Mouse (Mus musculus) stomach, embryonic 15.5 days (tissue): Measurements from ENCODE around the gene Pithd1. TPM values are rescaled to one million over a fixed set of nuclear protein-coding genes. Genes with fewer than 3 reads are reported as not detected.
A peak's percentile ranks its signal among the peaks of the same experiment; 100 is the strongest.

Experiments used
- ATAC-seq: fragments of 200-750 bp; cut with Nextera tagmentation; 2 replicates; pipeline ENCODE4 v1.8.0; 2017; ENCODE audit warnings: low read depth, moderate number of reproducible peaks, moderate TSS enrichment; ENCODE audit not compliant: insufficient read depth, low FRiP score
- H3K27ac ChIP-seq: fragments of 300-500 bp; sonication (generic); 2 replicates; pipeline ENCODE4 v1.5.1; 2015; ENCODE audit warnings: mild to moderate bottlenecking, inconsistent platforms
- H3K27me3 ChIP-seq: fragments of 300-500 bp; sonication (generic); replicated peaks from 2 replicates; pipeline ENCODE4 v1.6.1; 2015; ENCODE audit warnings: inconsistent platforms
- H3K36me3 ChIP-seq: fragments of 300-500 bp; sonication (generic); 2 replicates; pipeline ENCODE4 v1.6.1; 2015; ENCODE audit warnings: inconsistent platforms
- H3K4me1 ChIP-seq: fragments of 300-500 bp; sonication (generic); 2 replicates; pipeline ENCODE4 v1.6.1; 2015; ENCODE audit warnings: inconsistent platforms
- H3K4me2 ChIP-seq: fragments of 300-500 bp; sonication (generic); 2 replicates; pipeline ENCODE4 v1.6.1; 2015; ENCODE audit warnings: mild to moderate bottlenecking, inconsistent platforms
- H3K4me3 ChIP-seq: fragments of 300-500 bp; sonication (generic); replicated peaks from 2 replicates; pipeline ENCODE4 v1.5.1; 2015; ENCODE audit warnings: inconsistent platforms
- H3K9ac ChIP-seq: fragments of 300-500 bp; sonication (generic); 2 replicates; pipeline ENCODE4 v1.6.1; 2015; ENCODE audit warnings: inconsistent platforms
- H3K9me3 ChIP-seq: fragments of 300-500 bp; sonication (generic); 2 replicates; pipeline ENCODE4 v1.6.1; 2016; ENCODE audit warnings: inconsistent platforms
- WGBS: fragments of 180-500 bp; shearing (Covaris S2); methylation state at CpG from one replicate; pipeline ENCODE4 v1.1.7; 2015; 5-methylcytosine and 5-hydroxymethylcytosine counted together
- polyA plus RNA-seq: library from polyadenylated mRNA; unstranded; fragments of >200 nt; fragmentation: Nextera tagmentation; extraction: Ambion mirVana; gene quantifications from 2 replicates; pipeline ENCODE4 v1.2.1, GENCODE M21; 2015

The Pithd1 gene
- 50.3 and 55.1 TPM in 2 replicates for polyA plus RNA-seq

GRCm38 (mm10) chr4:135986943-135987710, at the start of gene Pithd1:
Gene Pithd1, minus strand, starts transcription at chr4:135987264.
- Histone ChIP-seq H3K27ac (peak within 1 kb of the TSS; percentile 91), H3K4me1 (peaks cover 8% of the 10 kb centered on the region; the same call in 1 of the 2 replicates), H3K27me3 (no peaks in the 10 kb centered on the region), H3K9me3 (no peaks in the 10 kb centered on the region), H3K9ac (peak within 1 kb of the TSS; percentile 96), H3K36me3 (peaks cover 13% of the 10 kb centered on the region), H3K4me3 (peak within 1 kb of the TSS; percentile 86), H3K4me2 (peak within 1 kb of the TSS; percentile 90)
- peak; percentile 90 for ATAC-seq
- WGBS = under 1% methylated on average over 71 of the region's 81 CpGs

GRCm38 (mm10) chr4:136035078-136035477, 48.0 kb upstream of the Pithd1 start:
- WGBS = 69% methylated on average over 4 of the region's 4 CpGs
- Histone ChIP-seq H3K4me2 (no peak overlapping the region), H3K36me3 (no peaks in the 10 kb centered on the region), H3K27me3 (no peaks in the 10 kb centered on the region), H3K4me3 (no peak overlapping the region), H3K9me3 (no peaks in the 10 kb centered on the region), H3K4me1 (0 out of 2 replicates have a peak, but pooled peaks cover 5% of the 10 kb centered on the region), H3K27ac (no peak overlapping the region), H3K9ac (no peak overlapping the region)
- ATAC-seq = no peak

- Histone ChIP-seq H3K9me3 (no peaks in the 10 kb centered on the region), H3K27ac (no peak overlapping the region), H3K36me3 (no peaks in the 10 kb centered on the region), H3K4me2 (no peak overlapping the region), H3K4me1 (0 out of 2 replicates have a peak, but pooled peaks cover 5% of the 10 kb centered on the region), H3K9ac (no peak overlapping the region), H3K4me3 (no peak overlapping the region), H3K27me3 (no peaks in the 10 kb centered on the region)
- ATAC-seq = no peak
- WGBS = 81% methylated on average over 1 of the region's 1 CpGs
Observed at GRCm38 (mm10) chr4:136033231-136033630, 46.2 kb upstream of the Pithd1 start.

- H3K27ac ChIP-seq = peak overlapping the region; percentile 57
- H3K27me3 ChIP-seq = no peaks in the 10 kb centered on the region
- 0 out of 2 replicates have a peak, but pooled peaks cover 5% of the 10 kb centered on the region for H3K4me1 ChIP-seq
- H3K4me3 ChIP-seq = no peak overlapping the region
- H3K9me3 ChIP-seq = no peaks in the 10 kb centered on the region
- 11% methylated on average over 8 of the region's 8 CpGs for WGBS
- ATAC-seq = peak; percentile 83
- H3K36me3 ChIP-seq = no peaks in the 10 kb centered on the region
- peak overlapping the region; percentile 11; the same call in 1 of the 2 replicates for H3K4me2 ChIP-seq
- H3K9ac ChIP-seq = no peak overlapping the region
Observed at GRCm38 (mm10) chr4:136030968-136031909, 44.2 kb upstream of the Pithd1 start.

GRCm38 (mm10) chr4:136028689-136029088, 41.6 kb upstream of the Pithd1 start:
- no peak overlapping the region for H3K4me2 ChIP-seq
- H3K27ac ChIP-seq = no peak overlapping the region
- no peak overlapping the region for H3K4me3 ChIP-seq
- WGBS = 72% methylated on average over 5 of the region's 5 CpGs
- no peaks in the 10 kb centered on the region for H3K9me3 ChIP-seq
- no peak overlapping the region for H3K9ac ChIP-seq
- 0 out of 2 replicates have a peak, but pooled peaks cover 5% of the 10 kb centered on the region for H3K4me1 ChIP-seq
- H3K36me3 ChIP-seq = no peaks in the 10 kb centered on the region
- ATAC-seq = no peak
- H3K27me3 ChIP-seq = no peaks in the 10 kb centered on the region

- no peak for ATAC-seq
- Histone ChIP-seq H3K27me3 (no peaks in the 10 kb centered on the region), H3K4me3 (no peak overlapping the region), H3K27ac (no peak overlapping the region), H3K9ac (no peak overlapping the region), H3K4me1 (0 out of 2 replicates have a peak, but pooled peaks cover 5% of the 10 kb centered on the region), H3K4me2 (no peak overlapping the region), H3K9me3 (no peaks in the 10 kb centered on the region), H3K36me3 (no peaks in the 10 kb centered on the region)
- 82% methylated on average over 19 of the region's 19 CpGs for WGBS
Observed at GRCm38 (mm10) chr4:136028132-136028564, 41.1 kb upstream of the Pithd1 start.

- 0 out of 2 replicates have a peak, but pooled peaks cover 5% of the 10 kb centered on the region for H3K4me1 ChIP-seq
- H3K27ac ChIP-seq = no peak overlapping the region
- no peak for ATAC-seq
- WGBS = 73% methylated on average over 8 of the region's 8 CpGs
- no peaks in the 10 kb centered on the region for H3K36me3 ChIP-seq
- H3K27me3 ChIP-seq = no peaks in the 10 kb centered on the region
- no peaks in the 10 kb centered on the region for H3K9me3 ChIP-seq
- H3K9ac ChIP-seq = no peak overlapping the region
- no peak overlapping the region for H3K4me3 ChIP-seq
- no peak overlapping the region for H3K4me2 ChIP-seq
Observed at GRCm38 (mm10) chr4:136027416-136028131, 40.5 kb upstream of the Pithd1 start.

- Histone ChIP-seq H3K27me3 (no peaks in the 10 kb centered on the region), H3K4me2 (no peak overlapping the region), H3K36me3 (no peaks in the 10 kb centered on the region), H3K4me3 (no peak overlapping the region), H3K27ac (no peak overlapping the region), H3K9me3 (no peaks in the 10 kb centered on the region), H3K4me1 (peaks cover 3% of the 10 kb centered on the region; the same call in 1 of the 2 replicates), H3K9ac (no peak overlapping the region)
- WGBS = 79% methylated on average over 1 of the region's 1 CpGs
- ATAC-seq = no peak
Observed at GRCm38 (mm10) chr4:136025350-136025749, 38.3 kb upstream of the Pithd1 start.

- no peaks in the 10 kb centered on the region for H3K36me3 ChIP-seq
Observed at GRCm38 (mm10) chr4:136022924-136023323, 35.9 kb upstream of the Pithd1 start.

GRCm38 (mm10) chr4:136021549-136022047, 34.5 kb upstream of the Pithd1 start, which contains the start of gene Eloa:
Gene Eloa, minus strand, starts transcription at chr4:136021763.
- Histone ChIP-seq H3K4me2 (peak within 1 kb of the TSS; percentile 79), H3K9ac (peak within 1 kb of the TSS; percentile 99), H3K4me3 (peak within 1 kb of the TSS; percentile 100), H3K9me3 (no peaks in the 10 kb centered on the region), H3K36me3 (no peaks in the 10 kb centered on the region), H3K4me1 (peaks cover 8% of the 10 kb centered on the region; the same call in 1 of the 2 replicates), H3K27me3 (no peaks in the 10 kb centered on the region), H3K27ac (peak within 1 kb of the TSS; percentile 88)
- peak; percentile 99 for ATAC-seq
- under 1% methylated on average over 47 of the region's 48 CpGs for WGBS

More at GRCm38 (mm10) chr4:136022924-136023323, 35.9 kb upstream of the Pithd1 start:
- Histone ChIP-seq H3K4me1 (peaks cover 8% of the 10 kb centered on the region; the same call in 1 of the 2 replicates), H3K9ac (no peak overlapping the region), H3K27ac (no peak overlapping the region), H3K4me3 (no peak overlapping the region), H3K4me2 (no peak overlapping the region), H3K27me3 (no peaks in the 10 kb centered on the region), H3K9me3 (no peaks in the 10 kb centered on the region)
- 93% methylated on average over 9 of the region's 9 CpGs for WGBS
- ATAC-seq = no peak
